Mouse (Mus musculus) lung, postnatal 4 days (tissue): ENCODE measurements at regions not wholly inside any gene's neighbourhood (a gene's known extent, or its start where the extent isn't known, plus 50 kb on each side); places are given as distances from the start of the nearest gene placed in this dataset.

ENCODE experiments used
- DNase-seq, 2 experiments: peaks; one replicate each; pipeline ENCODE4 v3.0.0; 2021

GRCm38 (mm10) chr11:84637268-84637667, 111.9 kb upstream of the Lhx1 start:
- no peak for DNase-seq

GRCm38 (mm10) chr11:84634990-84635389, 109.7 kb upstream of the Lhx1 start:
- no peak for DNase-seq

GRCm38 (mm10) chr11:84633300-84633699, 108.0 kb upstream of the Lhx1 start:
- DNase-seq, result no peak

- peak in 1 of 2 experiments; percentile 29 for DNase-seq
These were observed 102.8 kb upstream of the Lhx1 start for GRCm38 (mm10) chr11:84628111-84628510.

- DNase-seq, result no peak
These were observed 102.3 kb upstream of the Lhx1 start for GRCm38 (mm10) chr11:84627685-84628084.

- no peak for DNase-seq
These were observed 101.9 kb upstream of the Lhx1 start for GRCm38 (mm10) chr11:84627259-84627658.

- DNase-seq, result no peak
These were observed 98.8 kb upstream of the Lhx1 start for GRCm38 (mm10) chr11:84624100-84624499.

GRCm38 (mm10) chr11:84619713-84620112, 94.4 kb upstream of the Lhx1 start:
- no peak for DNase-seq

GRCm38 (mm10) chr11:84618576-84618975, 93.2 kb upstream of the Lhx1 start:
- peak in 1 of 2 experiments; percentile 3 for DNase-seq

GRCm38 (mm10) chr11:84612982-84613720, 87.8 kb upstream of the Lhx1 start:
- peak in 1 of 2 experiments; percentile 10 for DNase-seq

GRCm38 (mm10) chr11:84611625-84611879, 86.2 kb upstream of the Lhx1 start:
- no peak for DNase-seq

- no peak for DNase-seq
These were observed 85.7 kb upstream of the Lhx1 start for GRCm38 (mm10) chr11:84610774-84611624.

- no peak for DNase-seq
These were observed 79.4 kb upstream of the Lhx1 start for GRCm38 (mm10) chr11:84604781-84605180.

GRCm38 (mm10) chr11:84599267-84599841, 74.0 kb upstream of the Lhx1 start:
- DNase-seq, result no peak

- DNase-seq, result peak in 1 of 2 experiments; percentile 28
These were observed 72.4 kb upstream of the Lhx1 start for GRCm38 (mm10) chr11:84597572-84598295.

GRCm38 (mm10) chr11:84592715-84593339, 67.5 kb upstream of the Lhx1 start:
- no peak for DNase-seq

- DNase-seq, result no peak
These were observed 61.8 kb upstream of the Lhx1 start for GRCm38 (mm10) chr11:84587107-84587506.

- no peak for DNase-seq
These were observed 60.3 kb upstream of the Lhx1 start for GRCm38 (mm10) chr11:84585626-84586025.

- no peak for DNase-seq
These were observed 53.6 kb upstream of the Lhx1 start for GRCm38 (mm10) chr11:84578805-84579541.
